Mouse (Mus musculus) Muller cell, postnatal 12 days (primary cell): ENCODE data around the gene Zfp94.

Source experiments
- DNase-seq: peaks from one replicate; pipeline ENCODE4 v3.0.0-alpha.2; 2015; ENCODE audit errors: inconsistent ontology term

Zfp94 gene

GRCm38 (mm10) chr7:24316567-24317092 is at the start of gene Zfp94:
Gene Zfp94, minus strand, starts transcription at chr7:24316666.
- peak; percentile 88 for DNase-seq

GRCm38 (mm10) chr7:24365258-24366014 is 49.0 kb upstream of the Zfp94 start:
- DNase-seq = peak; percentile 57

- peak; percentile 70 for DNase-seq
Measured at GRCm38 (mm10) chr7:24364827-24365226, 48.4 kb upstream of the Zfp94 start.

- no peak for DNase-seq
Measured at GRCm38 (mm10) chr7:24363228-24363627, 46.8 kb upstream of the Zfp94 start.

- DNase-seq = no peak
Measured at GRCm38 (mm10) chr7:24361001-24361400, 44.5 kb upstream of the Zfp94 start.

- peak; percentile 31 for DNase-seq
Measured at GRCm38 (mm10) chr7:24359269-24359668, 42.8 kb upstream of the Zfp94 start.

- no peak for DNase-seq
Measured at GRCm38 (mm10) chr7:24357899-24358298, 41.4 kb upstream of the Zfp94 start.

- no peak for DNase-seq
Measured at GRCm38 (mm10) chr7:24356081-24356480, 39.6 kb upstream of the Zfp94 start.

- DNase-seq = no peak
Measured at GRCm38 (mm10) chr7:24355646-24356045, 39.2 kb upstream of the Zfp94 start.

GRCm38 (mm10) chr7:24348896-24349295 is 32.4 kb upstream of the Zfp94 start, which contains the start of gene Lypd5:
Gene Lypd5, plus strand, starts transcription at chr7:24349196.
- no peak for DNase-seq

- DNase-seq = no peak
Measured at GRCm38 (mm10) chr7:24346444-24346843, 30.0 kb upstream of the Zfp94 start.

- DNase-seq = no peak
Measured at GRCm38 (mm10) chr7:24343701-24344272, 27.3 kb upstream of the Zfp94 start.

GRCm38 (mm10) chr7:24338241-24338640 is 21.8 kb upstream of the Zfp94 start:
- DNase-seq = no peak

- DNase-seq = peak; percentile 26
Measured at GRCm38 (mm10) chr7:24335699-24336309, 19.3 kb upstream of the Zfp94 start.

GRCm38 (mm10) chr7:24333304-24333986 is 17.0 kb upstream of the Zfp94 start, which contains the start of gene Tescl:
Gene Tescl, minus strand, starts transcription at chr7:24333936.
- DNase-seq = no peak

GRCm38 (mm10) chr7:24327281-24327975 is 11.0 kb upstream of the Zfp94 start:
- no peak for DNase-seq

- peak; percentile 12 for DNase-seq
Measured at GRCm38 (mm10) chr7:24326273-24327135, 10.0 kb upstream of the Zfp94 start.

- DNase-seq = peak; percentile 19
Measured at GRCm38 (mm10) chr7:24325675-24326128, 9.2 kb upstream of the Zfp94 start.

- peak; percentile 50 for DNase-seq
Measured at GRCm38 (mm10) chr7:24325197-24325596, 8.7 kb upstream of the Zfp94 start.

GRCm38 (mm10) chr7:24322593-24322992 is 6.1 kb upstream of the Zfp94 start:
- no peak for DNase-seq
